Mouse (Mus musculus) right cerebral cortex, postnatal 10 days (tissue): ENCODE data around the gene Flywch1.

Experiments used
- DNase-seq, 2 experiments: peaks; one replicate each; pipeline ENCODE4 v3.0.0; 2021; ENCODE audit warnings: low spot score in 2 of 2

The Flywch1 gene

DNA sequence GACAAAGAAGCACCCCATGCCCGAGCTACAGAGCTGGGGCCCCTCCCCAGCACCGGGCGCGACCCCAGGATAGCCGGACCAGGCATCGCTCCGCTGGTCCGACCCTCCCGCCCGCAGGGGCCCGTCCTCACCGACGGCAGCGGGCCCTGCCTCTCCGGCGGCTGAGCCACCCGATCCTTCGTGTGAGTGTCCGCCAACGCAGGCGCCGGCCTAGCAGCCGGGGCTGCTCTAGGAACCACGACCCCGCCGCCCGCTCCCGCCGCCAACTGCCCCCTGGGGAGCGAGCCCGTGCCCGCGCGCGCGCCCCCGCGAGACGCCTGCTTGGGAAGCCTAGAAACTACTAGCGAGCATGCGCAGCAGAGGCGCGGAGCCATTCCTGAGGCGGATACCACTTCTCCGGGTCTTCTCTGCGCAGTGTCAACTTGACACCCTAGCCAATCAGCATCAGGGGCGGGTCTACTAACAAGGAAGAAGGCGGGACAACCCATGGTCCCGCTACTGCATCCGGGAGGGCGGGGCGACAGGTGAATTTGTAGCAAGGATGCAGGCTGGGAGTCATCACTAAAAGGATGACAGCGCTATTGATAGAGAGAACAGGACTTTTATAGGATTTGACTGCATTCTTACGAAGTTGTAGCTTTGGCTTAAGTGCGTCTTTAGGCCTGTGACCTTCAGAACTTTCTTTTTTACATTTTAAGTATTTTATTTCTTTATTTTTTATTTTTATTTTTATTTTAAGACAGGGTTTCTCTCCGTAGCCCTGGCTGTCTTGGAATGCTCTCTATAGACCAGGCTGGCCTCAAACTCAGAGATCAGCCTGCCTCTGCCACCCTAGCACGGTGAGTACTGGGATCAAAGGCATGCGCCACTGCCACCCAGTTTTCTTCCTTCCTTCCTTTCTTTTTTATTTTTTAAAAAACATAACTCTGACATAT, at the start of gene Flywch1:
Flywch1 (minus strand) TSS at position 319 of the 935 bp plus-strand sequence.
- peak; percentile 99 for DNase-seq

- DNase-seq = no peak
These were observed 49.3 kb upstream of the Flywch1 start for GRCm38 (mm10) chr17:23820731-23821130.

GRCm38 (mm10) chr17:23819235-23819634, 47.8 kb upstream of the Flywch1 start:
- no peak for DNase-seq

GRCm38 (mm10) chr17:23818579-23818978, 47.2 kb upstream of the Flywch1 start:
- DNase-seq = no peak

GRCm38 (mm10) chr17:23815641-23816040, 44.2 kb upstream of the Flywch1 start:
- no peak for DNase-seq

DNA sequence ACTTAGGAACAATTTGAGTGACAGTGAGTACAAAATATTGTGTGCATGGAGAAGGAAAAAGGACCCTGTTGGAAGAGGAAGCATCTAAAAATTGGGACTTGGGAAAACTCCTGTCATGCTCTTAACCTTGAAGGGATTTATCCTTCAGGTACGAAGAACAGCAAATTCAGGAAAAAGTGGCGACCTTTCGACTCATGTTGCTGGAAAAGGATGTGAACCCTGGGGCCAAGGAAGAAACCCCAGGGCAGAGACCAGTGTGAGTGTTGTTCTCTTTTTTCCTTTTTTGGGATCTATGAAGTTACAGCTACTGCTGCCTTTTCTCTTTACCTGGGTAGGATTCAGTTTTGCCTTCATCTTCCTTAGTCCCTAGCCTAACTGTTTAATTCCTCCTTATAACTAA, 36.5 kb upstream of the Flywch1 start:
- DNase-seq = no peak

- DNase-seq = no peak
These were observed 35.5 kb upstream of the Flywch1 start for GRCm38 (mm10) chr17:23806867-23807266.

- DNase-seq = no peak
These were observed 33.2 kb upstream of the Flywch1 start for GRCm38 (mm10) chr17:23804426-23805085.

DNA sequence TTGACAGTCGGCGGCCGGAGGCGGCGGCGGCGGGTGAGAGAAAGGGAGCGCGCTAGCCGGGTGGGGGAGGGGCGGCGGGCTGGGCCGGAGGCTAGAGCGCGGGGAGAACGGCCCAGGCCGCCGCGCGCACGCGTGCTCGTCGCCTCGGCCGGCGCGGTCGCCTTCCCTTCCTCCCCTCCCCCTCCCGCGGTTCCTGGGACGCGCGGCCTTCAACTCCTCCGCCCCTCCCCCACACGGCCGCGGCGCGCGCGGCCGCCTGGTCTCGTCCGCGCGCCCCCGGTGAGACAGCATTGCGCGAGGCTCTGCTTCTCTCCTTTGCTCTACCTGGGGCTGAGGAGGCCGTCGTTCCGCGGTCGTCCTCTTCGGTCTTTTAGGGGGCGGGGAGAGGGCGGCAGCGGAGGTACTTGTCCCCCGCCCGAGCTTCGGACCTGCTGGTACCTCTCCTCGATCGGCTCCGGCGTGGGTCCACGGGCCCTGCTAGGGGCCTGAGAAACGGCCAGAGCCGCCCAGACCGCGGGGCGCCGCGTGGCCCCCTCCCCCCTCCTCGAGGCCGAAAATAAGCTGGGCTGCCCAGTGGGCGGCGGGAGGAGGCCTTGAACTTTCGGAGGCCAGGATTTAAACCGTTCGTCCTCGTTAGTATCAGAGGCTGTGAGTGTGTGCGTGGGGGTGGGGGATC, 32.1 kb upstream of the Flywch1 start:
- peak; percentile 81 to 88 for DNase-seq

GRCm38 (mm10) chr17:23802746-23803365, 31.5 kb upstream of the Flywch1 start:
- peak; percentile 99 for DNase-seq

- DNase-seq = peak in 1 of 2 experiments; percentile 19
These were observed 30.2 kb upstream of the Flywch1 start for GRCm38 (mm10) chr17:23801627-23802026.

DNA sequence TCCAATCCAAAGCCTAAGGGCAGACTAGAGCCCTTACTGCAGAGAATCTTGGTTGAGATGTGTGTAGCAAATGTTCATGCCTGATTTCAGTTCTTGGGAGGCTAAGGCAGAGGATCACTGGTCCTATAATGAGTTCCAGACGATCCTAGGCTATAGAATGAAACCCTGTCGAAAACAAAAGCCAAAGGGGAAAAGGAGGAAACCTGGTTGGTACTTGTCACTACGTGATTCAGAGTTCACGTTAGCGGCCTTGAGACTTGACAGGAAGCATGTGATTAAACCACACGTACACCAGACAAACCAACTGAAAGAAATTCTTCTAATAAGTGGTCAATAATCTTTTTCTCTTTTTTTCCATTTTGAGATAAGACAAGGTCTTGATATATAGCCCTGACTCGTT, 25.9 kb upstream of the Flywch1 start:
- DNase-seq = peak in 1 of 2 experiments; percentile 2

- DNase-seq = peak in 1 of 2 experiments; percentile 16
These were observed 23.9 kb upstream of the Flywch1 start for GRCm38 (mm10) chr17:23795323-23795722.

DNA sequence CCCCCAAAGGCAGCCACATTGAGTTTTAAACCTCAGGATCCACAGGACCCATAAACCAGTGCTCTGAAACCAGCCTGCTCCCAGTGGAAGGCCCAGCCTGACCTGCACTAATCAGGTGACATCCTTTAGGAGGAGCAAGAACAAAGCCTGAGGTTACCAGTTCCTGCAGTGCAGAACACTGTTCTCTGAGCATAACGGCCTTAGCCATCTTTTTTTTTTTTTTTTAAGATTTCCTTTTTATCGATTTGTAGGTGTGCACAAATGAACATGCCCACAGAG, 19.6 kb upstream of the Flywch1 start:
- peak in 1 of 2 experiments; percentile 30 for DNase-seq

- peak; percentile 70 to 71 for DNase-seq
These were observed 19.1 kb upstream of the Flywch1 start, which contains the start of gene Srrm2 for GRCm38 (mm10) chr17:23790269-23791078. Gene Srrm2, plus strand, starts transcription at chr17:23790532.

DNA sequence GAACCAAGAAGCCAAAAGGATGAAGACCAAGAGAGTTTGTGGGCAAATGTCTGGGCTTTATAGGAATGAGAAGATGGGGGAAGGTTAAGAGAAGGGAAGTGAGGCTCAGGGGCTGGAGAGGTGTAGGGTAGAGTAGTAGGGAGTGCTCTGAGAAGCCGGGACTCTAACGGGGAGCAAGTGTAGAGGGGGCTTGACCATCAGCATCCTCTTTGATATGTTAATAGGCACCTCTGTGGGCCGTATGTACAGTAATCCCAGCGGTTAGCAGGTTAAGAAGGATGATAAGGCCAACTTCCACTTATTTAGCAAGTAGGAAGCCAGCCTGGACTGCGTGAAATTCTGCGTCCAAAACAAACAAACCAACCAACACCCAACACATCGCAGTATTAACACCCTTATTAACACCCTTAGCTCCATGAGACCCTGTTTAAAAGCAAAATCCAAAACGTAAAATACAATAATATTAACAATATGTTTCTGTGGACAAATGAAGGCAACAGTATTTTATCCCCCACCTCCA, 18.4 kb upstream of the Flywch1 start:
- DNase-seq = no peak

- DNase-seq = no peak
These were observed 17.6 kb upstream of the Flywch1 start for GRCm38 (mm10) chr17:23788973-23789372.

DNA sequence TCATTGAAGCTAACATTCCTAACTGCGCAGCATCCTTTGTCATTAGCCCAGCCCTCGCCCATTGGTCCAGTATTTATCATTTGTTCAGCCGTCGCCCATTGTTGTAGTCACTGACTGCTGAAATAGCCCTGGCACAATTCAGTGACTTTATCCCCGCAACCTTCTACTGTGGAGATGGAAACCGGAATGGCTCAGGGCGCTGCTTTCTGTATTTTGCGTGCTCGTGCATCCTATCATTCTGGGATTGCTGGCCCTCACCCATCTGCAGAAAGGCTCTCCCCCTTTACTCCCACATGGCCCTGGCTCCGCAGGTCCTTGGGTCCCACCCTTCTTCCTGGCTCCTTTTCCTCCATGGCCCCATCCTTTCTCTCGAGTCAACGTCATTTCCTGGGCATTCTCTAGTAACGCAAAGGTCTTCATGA, 15.1 kb upstream of the Flywch1 start:
- DNase-seq = peak; percentile 48 to 72

- DNase-seq = peak; percentile 94 to 96
These were observed 14.4 kb upstream of the Flywch1 start, which contains the start of gene Flywch2 for GRCm38 (mm10) chr17:23785561-23786471. Gene Flywch2, minus strand, starts transcription at chr17:23786081.

- DNase-seq = no peak
These were observed 11.9 kb upstream of the Flywch1 start for GRCm38 (mm10) chr17:23783352-23783751.
